Mouse (Mus musculus): ENCODE results near the gene Scyl1. TPM values are rescaled to one million over a fixed set of nuclear protein-coding genes. Genes with fewer than 3 reads are reported as not detected.
A peak's percentile ranks its signal among the peaks of the same experiment; 100 is the strongest.

The Scyl1 gene
- total and polyA plus RNA-seq, 3 experiments, result 36.0 to 64.1 TPM; not detected in 1

DNA sequence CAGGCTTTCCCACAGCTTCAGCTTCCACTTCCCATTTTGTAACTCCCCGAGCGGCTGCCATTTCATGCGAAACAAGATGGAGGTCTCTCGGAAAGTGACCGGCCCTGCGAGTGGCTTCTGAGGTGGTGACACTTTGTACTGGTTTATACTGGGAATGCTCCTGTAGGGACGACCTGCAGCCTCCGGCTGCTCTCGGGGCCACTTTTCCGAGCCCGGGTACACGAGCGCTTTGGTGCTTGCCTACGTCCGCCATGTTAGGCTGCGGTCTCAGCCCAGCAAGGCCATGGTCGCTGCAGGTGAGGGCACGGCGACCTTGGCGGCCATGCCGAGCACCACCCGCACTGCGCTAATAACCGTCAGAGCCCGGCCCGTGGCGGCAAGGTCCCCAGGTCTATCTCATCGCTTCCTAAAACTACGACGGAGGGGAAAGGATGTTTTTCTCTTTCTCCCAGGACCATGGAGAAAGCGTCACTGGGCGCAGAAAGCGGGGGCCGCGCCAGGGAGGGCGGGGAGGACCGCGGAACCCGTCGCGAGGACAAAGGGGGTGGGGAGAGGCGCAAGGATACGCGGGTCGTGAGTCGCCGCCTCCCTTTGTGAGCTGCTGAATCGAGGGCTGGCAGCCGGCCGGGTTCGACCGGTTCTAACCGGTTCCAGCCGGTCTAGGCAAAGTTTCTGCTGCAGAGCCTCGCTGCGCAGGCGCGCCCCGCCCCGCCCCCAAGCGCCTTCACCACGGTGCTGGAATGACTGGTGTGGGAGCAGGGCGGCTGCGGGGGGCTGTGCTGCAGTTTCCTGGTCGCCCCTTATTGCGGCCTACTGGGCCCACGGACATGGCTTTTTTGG is 32.0 kb upstream of the Scyl1 start (continued):
- TF ChIP-seq USF2 (IDR thresholded peaks at IDR 0.05; ENCODE audit: borderline replicate concordance in 1 of 2, insufficient read depth in 1 of 2, low read depth in 1 of 2, low read length in 2 of 2), result no peak
- TF ChIP-seq ZC3H11A (IDR thresholded peaks at IDR 0.05; ENCODE audit: low read depth, low read length), result no peak
- no peak; a peak in 2 of 4 replicates for TF ChIP-seq EP300 (IDR thresholded peaks at IDR 0.05; ENCODE audit: low read depth in 1 of 2, low read length in 2 of 2)
- peak; percentile 27; the same call in 1 of the 2 replicates for TF ChIP-seq MYC (IDR thresholded peaks at IDR 0.05; ENCODE audit: low read depth, low read length)
- TF ChIP-seq SMC3 (IDR thresholded peaks at IDR 0.05; ENCODE audit: low read depth, low read length), result no peak
- peak; percentile 82 for TF ChIP-seq TBP (IDR thresholded peaks at IDR 0.05; ENCODE audit: low read depth, low read length)
- no peak for TF ChIP-seq ZNF384 (IDR thresholded peaks at IDR 0.05; ENCODE audit: low read depth, low read length)
- TF ChIP-seq HCFC1 (IDR thresholded peaks at IDR 0.05; ENCODE audit: low read depth, low read length), result peak; percentile 70
- 0 out of 2 replicates have a peak, but pooled peaks have one; percentile 54 for TF ChIP-seq MEF2A (IDR thresholded peaks at IDR 0.05; ENCODE audit: extremely low read depth, insufficient replicate concordance, low read depth, low read length, poor library complexity, severe bottlenecking)
- TF ChIP-seq POLR2A (IDR thresholded peaks at IDR 0.05; ENCODE audit: control insufficient read depth in 1 of 2, insufficient read depth in 1 of 2, low read depth in 1 of 2, low read length in 2 of 2, poor library complexity in 1 of 2), result peak in 1 of 2 experiments; percentile 83; a peak in 2 of 4 replicates
- no peak for TF ChIP-seq JUND (IDR thresholded peaks at IDR 0.05; ENCODE audit: low read depth, low read length)
- no peak for TF ChIP-seq GABPA (IDR thresholded peaks at IDR 0.05; ENCODE audit: low read depth, low read length)
- TF ChIP-seq MAZ (IDR thresholded peaks at IDR 0.05; ENCODE audit: low read depth, low read length), result peak; percentile 49; the same call in 1 of the 2 replicates
- TF ChIP-seq MAFK (IDR thresholded peaks at IDR 0.05; ENCODE audit: borderline replicate concordance, low read depth, low read length), result no peak
- peak; percentile 92 for TF ChIP-seq NELFE (IDR thresholded peaks at IDR 0.05; ENCODE audit: low read depth, low read length)
- TF ChIP-seq POLR2AphosphoS5 (IDR thresholded peaks at IDR 0.05; ENCODE audit: borderline replicate concordance, low read depth, low read length), result no peak
- TF ChIP-seq MAX (IDR thresholded peaks at IDR 0.05; ENCODE audit: low read length), result no peak
- TF ChIP-seq TCF12 (IDR thresholded peaks at IDR 0.05; ENCODE audit: low read depth, low read length), result peak; percentile 29
- peak; percentile 51 for TF ChIP-seq ZMIZ1 (IDR thresholded peaks at IDR 0.05; ENCODE audit: low read depth, low read length)

GRCm38 (mm10) chr19:5802787-5803040 is 31.5 kb upstream of the Scyl1 start:
- no peaks in the 10 kb centered on the region for H3K27me3 ChIP-seq (ENCODE audit: control insufficient read depth in 1 of 2, insufficient read depth in 2 of 2, low read length in 2 of 2)
- TF ChIP-seq UBTF (IDR thresholded peaks at IDR 0.05; ENCODE audit: borderline replicate concordance, insufficient read depth, low read depth, low read length) (0 out of 2 replicates have a peak, but pooled peaks have one; percentile 54), CHD1 (IDR thresholded peaks at IDR 0.05; ENCODE audit: low read depth, low read length) (0 out of 2 replicates have a peak, but pooled peaks have one; percentile 96), ZNF384 (IDR thresholded peaks at IDR 0.05; ENCODE audit: low read depth, low read length) (no peak)
- peaks cover 8 to 17% of the 10 kb centered on the region in 2 experiments for H3K36me3 ChIP-seq (ENCODE audit: control insufficient read depth in 1 of 2, insufficient read depth in 2 of 2, low read length in 2 of 2)
- H3K27ac ChIP-seq (ENCODE audit: control insufficient read depth, low read depth, low read length), result peak overlapping the region; percentile 98
- no peaks in the 10 kb centered on the region for H3K9me3 ChIP-seq (replicated peaks; ENCODE audit: insufficient read depth, low read length)
- peaks cover 0 to 29% of the 10 kb centered on the region in 2 experiments; a peak in 3 of 4 replicates for H3K4me1 ChIP-seq (ENCODE audit: control insufficient read depth in 1 of 2, insufficient read depth in 2 of 2, low read length in 2 of 2)
- H3K9ac ChIP-seq (ENCODE audit: control insufficient read depth, low read depth, low read length, poor library complexity, severe bottlenecking), result peak overlapping the region; percentile 95
- peak overlapping the region; percentile 26 to 71 for H3K4me3 ChIP-seq (ENCODE audit: control insufficient read depth in 1 of 2, insufficient read depth in 1 of 2, low read depth in 2 of 2, low read length in 2 of 2)
- no peak for DNase-seq (ENCODE audit: low read depth, low spot score)
- peaks cover 46% of the 10 kb centered on the region for H3K79me2 ChIP-seq (ENCODE audit: control insufficient read depth, insufficient read depth, low read length, poor library complexity)
